Mouse (Mus musculus) layer of hippocampus, postnatal 14 days (tissue): ENCODE data around the gene Fndc3b. TPM values are rescaled to one million over a fixed set of nuclear protein-coding genes. Genes with fewer than 3 reads are reported as not detected.
A peak's percentile ranks its signal among the peaks of the same experiment; 100 is the strongest.

Experiments used
- DNase-seq, 2 experiments: peaks; one replicate each; pipeline ENCODE4 v3.0.0; 2021 to 2022; ENCODE audit warnings: low spot score in 2 of 2, mixed read lengths in 1 of 2
- long read RNA-seq, 2 experiments: library from polyadenylated mRNA; stranded (forward); transcript quantifications; one replicate each; pipeline ENCODE4 v2.0.0; 2021
- total RNA-seq, 2 experiments: library from RNA; stranded (reverse); gene quantifications; 2 replicates each; pipeline ENCODE4 v1.2.3; 2021

Fndc3b gene
- 10 to 100 TPM; 23.7 to 31.1 TPM for total RNA-seq
- long read RNA-seq, experiment 1, partial matches to known transcripts, result 0 of 1 reads
- long read RNA-seq, experiment 1, other reads (novel, unspliced or antisense), result 1 of 1 reads
- long read RNA-seq, experiment 2, partial matches to known transcripts, result 0 of 5 reads
- long read RNA-seq, experiment 2, other reads (novel, unspliced or antisense), result 5 of 5 reads

GRCm38 (mm10) chr3:27710648-27711428 lies at the start of gene Fndc3b:
TSS of gene Fndc3b (minus strand) at chr3:27711307.
- peak; percentile 92 to 97 for DNase-seq

- DNase-seq, result no peak
Observed at GRCm38 (mm10) chr3:27760278-27760677, 49.2 kb upstream of the Fndc3b start.

GRCm38 (mm10) chr3:27758976-27759375 lies 47.9 kb upstream of the Fndc3b start:
- DNase-seq, result no peak

GRCm38 (mm10) chr3:27751657-27752056 lies 40.5 kb upstream of the Fndc3b start:
- DNase-seq, result no peak

GRCm38 (mm10) chr3:27751156-27751555 lies 40.0 kb upstream of the Fndc3b start:
- DNase-seq, result no peak

GRCm38 (mm10) chr3:27745651-27746050 lies 34.5 kb upstream of the Fndc3b start:
- DNase-seq, result no peak

- DNase-seq, result no peak
Observed at GRCm38 (mm10) chr3:27744754-27745153, 33.6 kb upstream of the Fndc3b start.

GRCm38 (mm10) chr3:27743271-27744145 lies 32.4 kb upstream of the Fndc3b start:
- DNase-seq, result no peak

GRCm38 (mm10) chr3:27742124-27742523 lies 31.0 kb upstream of the Fndc3b start:
- no peak for DNase-seq

GRCm38 (mm10) chr3:27740136-27740535 lies 29.0 kb upstream of the Fndc3b start:
- DNase-seq, result no peak

GRCm38 (mm10) chr3:27736180-27736579 lies 25.1 kb upstream of the Fndc3b start:
- DNase-seq, result no peak

- DNase-seq, result no peak
Observed at GRCm38 (mm10) chr3:27735113-27735512, 24.0 kb upstream of the Fndc3b start.

GRCm38 (mm10) chr3:27728798-27729782 lies 18.0 kb upstream of the Fndc3b start:
- no peak for DNase-seq

- DNase-seq, result no peak
Observed at GRCm38 (mm10) chr3:27728176-27728575, 17.1 kb upstream of the Fndc3b start.

GRCm38 (mm10) chr3:27725752-27726151 lies 14.6 kb upstream of the Fndc3b start:
- DNase-seq, result no peak

GRCm38 (mm10) chr3:27724208-27724607 lies 13.1 kb upstream of the Fndc3b start:
- DNase-seq, result no peak

GRCm38 (mm10) chr3:27718829-27719365 lies 7.8 kb upstream of the Fndc3b start:
- no peak for DNase-seq

GRCm38 (mm10) chr3:27713971-27714370 lies 2.9 kb upstream of the Fndc3b start:
- no peak for DNase-seq

GRCm38 (mm10) chr3:27712421-27712820 lies 1.3 kb upstream of the Fndc3b start:
- no peak for DNase-seq
